Mouse (Mus musculus) spleen, postnatal 10 days (tissue): ENCODE measurements around the gene Trmt10b.

ENCODE experiments used
- DNase-seq, 2 experiments: peaks; one replicate each; pipeline ENCODE4 v3.0.0; 2021 to 2022; ENCODE audit warnings: low spot score in 2 of 2

The Trmt10b gene

GRCm38 (mm10) chr4:45341669-45342249, 44.8 kb downstream of the Trmt10b start, which contains the start of gene Dcaf10:
Gene Dcaf10, plus strand, starts transcription at chr4:45342101.
- peak; percentile 93 to 97 for DNase-seq

- DNase-seq = peak; percentile 77 to 81
Measured at GRCm38 (mm10) chr4:45342286-45343155, 45.6 kb downstream of the Trmt10b start, which contains the start of gene Exosc3. Gene Exosc3, minus strand, starts transcription at chr4:45342732.

- no peak for DNase-seq
Measured at GRCm38 (mm10) chr4:45356653-45357052, 59.7 kb downstream of the Trmt10b start.
